Mouse (Mus musculus): Measurements from ENCODE around the gene Ppme1. TPM values are rescaled to one million over a fixed set of nuclear protein-coding genes. Genes with fewer than 3 reads are reported as not detected.

Ppme1 gene
- polyA plus RNA-seq, 1 experiment from 2014 or later, result 68.3 TPM

DNA sequence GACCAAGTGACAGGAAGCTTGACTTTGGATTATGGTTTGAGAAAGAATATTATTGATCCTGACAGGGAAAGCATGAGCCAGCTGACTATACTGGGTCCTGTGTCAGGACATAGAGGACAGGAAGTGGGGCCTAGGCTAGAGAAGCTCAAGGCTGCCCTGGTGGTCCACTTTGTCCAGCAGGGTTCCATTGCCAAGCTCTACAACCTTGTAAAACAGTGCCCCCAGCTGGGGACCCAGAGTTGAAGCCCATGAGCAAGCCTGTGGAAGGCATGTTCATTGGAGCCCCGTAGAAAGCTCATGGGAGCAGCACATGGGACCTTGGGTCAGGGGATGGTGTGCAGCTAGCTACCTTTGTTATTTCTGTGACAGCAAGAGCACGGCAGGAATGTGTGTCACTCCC, 20.2 kb upstream of the Ppme1 start:
- Histone ChIP-seq H3K9ac (no peak overlapping the region), H3K27ac (ENCODE audit: low read depth) (no peak overlapping the region), H3K4me2 (no peak overlapping the region), H3K27me3 (ENCODE audit: insufficient read depth, low read length) (no peaks in the 10 kb centered on the region), H3K9me3 (ENCODE audit: low read depth, low read length) (no peaks in the 10 kb centered on the region), H3K4me3 (ENCODE audit: low read depth, low read length) (no peak overlapping the region), H3K36me3 (ENCODE audit: insufficient read depth) (peaks cover 68% of the 10 kb centered on the region), H3K4me1 (ENCODE audit: insufficient read depth) (no peaks in the 10 kb centered on the region)
- WGBS, result 85% methylated on average over 2 of the region's 2 CpGs
- DNase-seq (peak; percentile 38), ATAC-seq (ENCODE audit: insufficient read depth) (no peak)
- peak; percentile 38 for TF ChIP-seq CTCF (IDR thresholded peaks at IDR 0.05; ENCODE audit: low read depth)

DNA sequence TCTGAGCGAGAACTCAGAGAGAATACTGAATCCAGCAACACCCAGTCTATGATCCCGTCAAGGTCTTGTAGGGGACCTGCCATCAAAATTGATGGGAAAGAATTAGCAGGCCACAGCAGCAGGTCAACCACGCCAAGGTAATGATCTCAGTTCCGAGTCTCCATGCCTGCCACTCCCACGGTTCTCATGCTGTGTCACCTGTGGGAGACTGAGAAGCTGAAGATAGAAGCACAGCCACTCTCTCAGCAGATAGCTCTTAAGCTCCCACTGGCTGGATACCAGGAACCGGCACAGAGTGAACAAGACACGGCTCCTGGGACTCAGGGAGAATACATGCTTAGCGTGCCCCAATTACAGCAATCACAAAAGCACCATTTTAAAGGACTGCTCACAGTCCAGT, 18.1 kb upstream of the Ppme1 start:
- Histone ChIP-seq H3K27ac (ENCODE audit: low read depth) (no peak overlapping the region), H3K36me3 (ENCODE audit: insufficient read depth) (peaks cover 50% of the 10 kb centered on the region), H3K4me2 (no peak overlapping the region), H3K4me3 (ENCODE audit: low read depth, low read length) (no peak overlapping the region), H3K9me3 (ENCODE audit: low read depth, low read length) (no peaks in the 10 kb centered on the region), H3K4me1 (ENCODE audit: insufficient read depth) (no peaks in the 10 kb centered on the region), H3K27me3 (ENCODE audit: insufficient read depth, low read length) (no peaks in the 10 kb centered on the region), H3K9ac (no peak overlapping the region)
- no peak for DNase-seq
- no peak for TF ChIP-seq CTCF (IDR thresholded peaks at IDR 0.05; ENCODE audit: low read depth)
- ATAC-seq (ENCODE audit: insufficient read depth), result no peak
- 84% methylated on average over 8 of the region's 8 CpGs for WGBS

DNA sequence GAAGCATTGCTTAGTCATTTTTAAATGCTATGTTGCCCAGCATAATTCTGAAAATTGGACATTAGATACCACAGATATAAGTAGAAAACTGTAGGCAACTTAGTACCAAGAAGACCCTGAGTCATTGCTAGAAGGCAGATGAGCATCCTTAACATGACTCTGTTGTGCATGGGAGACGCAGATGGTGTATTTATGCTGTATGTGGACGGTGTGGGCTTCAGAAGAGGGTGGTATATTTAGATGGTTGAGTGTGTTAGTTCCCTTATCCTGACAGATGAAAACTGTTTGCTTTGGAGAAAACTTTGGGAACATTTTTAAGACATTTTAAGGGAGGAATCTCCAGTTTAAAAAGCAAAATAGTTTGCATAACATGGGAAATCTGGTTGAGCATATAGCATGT, 16.1 kb upstream of the Ppme1 start:
- no peak overlapping the region for H3K9ac ChIP-seq
- no peak overlapping the region for H3K27ac ChIP-seq (ENCODE audit: low read depth)
- WGBS, result 97% methylated on average over 2 of the region's 2 CpGs

DNA sequence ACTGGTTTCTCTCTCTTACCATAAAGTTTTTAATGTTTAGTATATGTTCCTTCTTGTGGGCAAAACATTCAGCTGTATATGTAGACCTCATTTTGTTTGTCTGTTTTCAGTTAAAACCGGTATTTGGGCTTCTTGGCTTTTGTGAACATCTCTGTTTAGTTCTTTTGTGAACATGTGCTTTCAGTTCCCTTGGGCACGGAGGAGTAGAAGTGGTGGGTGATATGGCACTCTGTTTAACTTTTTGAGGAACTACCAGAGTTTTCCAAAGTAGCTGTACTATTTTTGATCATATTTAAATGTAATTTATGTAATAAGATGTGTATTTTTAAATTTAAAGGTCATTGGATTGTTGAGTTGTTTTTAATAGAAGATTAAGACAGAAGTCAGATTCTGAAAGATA, 11.1 kb upstream of the Ppme1 start:
- no peaks in the 10 kb centered on the region for H3K9me3 ChIP-seq (ENCODE audit: low read depth, low read length)
- DNase-seq (no peak), ATAC-seq (ENCODE audit: insufficient read depth) (no peak)
- H3K4me1 ChIP-seq (ENCODE audit: insufficient read depth), result no peaks in the 10 kb centered on the region
- no peak overlapping the region for H3K9ac ChIP-seq
- H3K4me2 ChIP-seq, result no peak overlapping the region
- no peak overlapping the region for H3K27ac ChIP-seq (ENCODE audit: low read depth)
- peaks cover 43% of the 10 kb centered on the region for H3K36me3 ChIP-seq (ENCODE audit: insufficient read depth)
- no peak for TF ChIP-seq CTCF (IDR thresholded peaks at IDR 0.05; ENCODE audit: low read depth)
- no peaks in the 10 kb centered on the region for H3K27me3 ChIP-seq (ENCODE audit: insufficient read depth, low read length)
- WGBS, result 89% methylated on average over 2 of the region's 2 CpGs
- H3K4me3 ChIP-seq (ENCODE audit: low read depth, low read length), result no peak overlapping the region

More for the DNA sequence above, 16.1 kb upstream of the Ppme1 start:
- no peak for ATAC-seq (ENCODE audit: insufficient read depth)
- Histone ChIP-seq H3K9me3 (ENCODE audit: low read depth, low read length) (no peaks in the 10 kb centered on the region), H3K36me3 (ENCODE audit: insufficient read depth) (peaks cover 38% of the 10 kb centered on the region), H3K27me3 (ENCODE audit: insufficient read depth, low read length) (no peaks in the 10 kb centered on the region), H3K4me1 (ENCODE audit: insufficient read depth) (no peaks in the 10 kb centered on the region), H3K4me2 (no peak overlapping the region), H3K4me3 (ENCODE audit: low read depth, low read length) (no peak overlapping the region)
- TF ChIP-seq CTCF (IDR thresholded peaks at IDR 0.05; ENCODE audit: low read depth), result no peak
- DNase-seq, result no peak

DNA sequence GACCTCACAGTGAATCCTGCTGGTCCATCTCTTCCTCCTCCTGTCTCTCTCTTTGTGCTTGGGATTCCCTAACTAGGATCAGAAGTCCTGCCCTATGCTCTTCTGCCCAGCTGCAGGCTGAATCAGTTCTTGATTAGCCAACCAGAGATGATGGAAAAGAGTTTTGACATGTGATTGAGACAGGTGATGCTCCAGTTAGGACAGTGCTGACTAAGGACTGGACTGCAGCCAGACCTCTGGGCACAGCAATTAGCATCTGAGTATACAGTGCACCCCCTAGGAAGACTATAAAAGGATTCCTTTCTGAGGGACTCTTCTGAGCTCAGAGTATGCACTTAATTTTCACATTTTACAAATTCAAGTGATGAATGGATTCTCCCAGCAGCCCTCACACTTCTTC, 9.1 kb upstream of the Ppme1 start:
- no peak for ATAC-seq (ENCODE audit: insufficient read depth)
- no peak for DNase-seq
- no peak overlapping the region for H3K4me3 ChIP-seq (ENCODE audit: low read depth, low read length)
- no peaks in the 10 kb centered on the region for H3K4me1 ChIP-seq (ENCODE audit: insufficient read depth)
- H3K27ac ChIP-seq (ENCODE audit: low read depth), result no peak overlapping the region
- H3K4me2 ChIP-seq, result no peak overlapping the region
- no peak overlapping the region for H3K9ac ChIP-seq
- peaks cover 46% of the 10 kb centered on the region for H3K36me3 ChIP-seq (ENCODE audit: insufficient read depth)
- TF ChIP-seq CTCF (IDR thresholded peaks at IDR 0.05; ENCODE audit: low read depth), result no peak
- no peaks in the 10 kb centered on the region for H3K9me3 ChIP-seq (ENCODE audit: low read depth, low read length)
- H3K27me3 ChIP-seq (ENCODE audit: insufficient read depth, low read length), result no peaks in the 10 kb centered on the region

DNA sequence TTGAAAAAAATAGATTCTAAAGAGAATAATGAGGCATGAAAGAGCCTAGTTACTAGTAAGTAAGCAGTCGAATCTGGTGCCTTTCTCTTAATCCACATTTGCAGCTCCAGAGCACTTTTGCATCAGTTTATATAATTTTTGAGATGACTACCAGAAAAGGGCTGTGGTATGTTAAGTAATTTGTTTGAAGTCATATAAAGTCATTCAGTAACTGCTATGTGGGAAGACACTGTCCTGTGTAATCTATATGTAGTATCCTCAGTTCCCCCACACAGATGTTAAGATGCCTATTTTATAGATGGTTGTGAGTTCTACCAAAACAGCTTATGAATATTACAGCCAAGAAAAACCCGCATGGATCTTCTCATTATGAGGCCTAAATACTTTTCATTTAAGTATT, 6.2 kb upstream of the Ppme1 start:
- H3K4me2 ChIP-seq, result no peak overlapping the region
- H3K27ac ChIP-seq (ENCODE audit: low read depth), result no peak overlapping the region
- H3K27me3 ChIP-seq (ENCODE audit: insufficient read depth, low read length), result no peaks in the 10 kb centered on the region
- DNase-seq, result no peak
- H3K9me3 ChIP-seq (ENCODE audit: low read depth, low read length), result no peaks in the 10 kb centered on the region
- WGBS, result 83% methylated on average over 2 of the region's 2 CpGs
- peaks cover 62% of the 10 kb centered on the region for H3K36me3 ChIP-seq (ENCODE audit: insufficient read depth)
- H3K9ac ChIP-seq, result no peak overlapping the region
- no peak for ATAC-seq (ENCODE audit: insufficient read depth)
- TF ChIP-seq CTCF (IDR thresholded peaks at IDR 0.05; ENCODE audit: low read depth), result no peak
- 0 out of 2 replicates have a peak, but pooled peaks cover 1% of the 10 kb centered on the region for H3K4me1 ChIP-seq (ENCODE audit: insufficient read depth)
- H3K4me3 ChIP-seq (ENCODE audit: low read depth, low read length), result no peak overlapping the region

DNA sequence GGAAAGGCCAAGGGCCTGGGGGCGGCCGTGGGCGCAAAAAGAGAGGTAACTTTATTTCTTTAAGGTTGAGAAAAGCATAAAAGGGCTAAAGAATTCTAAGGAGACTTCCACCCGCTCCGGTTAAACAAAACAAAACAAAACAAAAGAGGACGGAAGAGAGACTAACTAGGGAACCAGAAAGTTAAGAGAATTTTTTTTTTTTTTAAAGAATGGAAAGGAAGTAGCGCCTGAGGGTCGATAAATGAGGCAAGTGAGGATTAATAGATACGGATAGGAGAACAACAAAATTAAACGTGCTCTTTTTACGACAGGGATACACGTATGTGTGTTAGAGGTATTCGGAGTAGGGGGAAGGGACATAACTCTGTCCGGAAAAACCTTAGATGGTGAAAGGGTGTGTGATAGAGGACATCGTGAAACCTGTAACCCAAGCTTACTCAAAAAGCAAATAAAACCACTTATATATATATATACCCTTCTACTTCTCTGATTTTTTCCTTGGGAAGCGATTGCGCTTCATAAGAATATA, 409 bp upstream of the Ppme1 start:
- Histone ChIP-seq H3K4me1 (ENCODE audit: insufficient read depth) (0 out of 2 replicates have a peak, but pooled peaks cover 3% of the 10 kb centered on the region), H3K27me3 (ENCODE audit: insufficient read depth, low read length) (no peaks in the 10 kb centered on the region), H3K27ac (ENCODE audit: low read depth) (peak overlapping the region; percentile 55; the same call in 1 of the 2 replicates), H3K4me3 (ENCODE audit: low read depth, low read length) (peak overlapping the region; percentile 60), H3K4me2 (peak overlapping the region; percentile 64), H3K9me3 (ENCODE audit: low read depth, low read length) (no peaks in the 10 kb centered on the region), H3K9ac (peak overlapping the region; percentile 62), H3K36me3 (ENCODE audit: insufficient read depth) (peaks cover 25% of the 10 kb centered on the region)
- ATAC-seq (ENCODE audit: insufficient read depth) (no peak), DNase-seq (no peak)
- WGBS, result 6% methylated on average over 17 of the region's 17 CpGs
- TF ChIP-seq CTCF (IDR thresholded peaks at IDR 0.05; ENCODE audit: low read depth), result no peak

DNA sequence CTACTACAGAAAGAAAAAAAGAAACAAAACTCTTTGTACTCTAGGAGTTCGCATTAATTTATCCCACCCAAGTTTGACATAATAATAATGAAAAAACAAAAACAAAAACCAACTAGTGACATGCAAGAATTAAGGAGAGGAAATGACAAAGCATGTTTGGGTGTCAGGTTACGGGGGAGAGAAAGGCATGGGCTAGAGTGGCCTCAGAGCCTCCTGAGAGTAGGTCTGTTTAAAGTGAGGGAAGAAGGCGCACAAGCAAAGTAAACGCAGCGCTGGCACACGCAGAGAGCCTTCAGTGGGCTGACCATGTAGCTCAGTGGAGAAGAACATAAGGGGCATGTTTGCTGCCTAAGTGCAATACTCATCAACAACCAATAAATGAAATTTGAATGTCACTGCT, 7.2 kb downstream of the Ppme1 start:
- no peaks in the 10 kb centered on the region for H3K9me3 ChIP-seq (ENCODE audit: low read depth, low read length)
- no peaks in the 10 kb centered on the region for H3K27me3 ChIP-seq (ENCODE audit: insufficient read depth, low read length)
- no peak overlapping the region for H3K4me3 ChIP-seq (ENCODE audit: low read depth, low read length)
- 0 out of 2 replicates have a peak, but pooled peaks cover 5% of the 10 kb centered on the region for H3K36me3 ChIP-seq (ENCODE audit: insufficient read depth)
- H3K4me2 ChIP-seq, result no peak overlapping the region
- 29% methylated on average over 6 of the region's 6 CpGs for WGBS
- H3K9ac ChIP-seq, result no peak overlapping the region
- TF ChIP-seq CTCF (IDR thresholded peaks at IDR 0.05; ENCODE audit: low read depth), result no peak
- ATAC-seq (ENCODE audit: insufficient read depth), result no peak
- H3K27ac ChIP-seq (ENCODE audit: low read depth), result no peak overlapping the region
- H3K4me1 ChIP-seq (ENCODE audit: insufficient read depth), result no peaks in the 10 kb centered on the region
- peak; percentile 19 for DNase-seq

Measured in lung, embryonic 14.5 days (tissue).